Mouse (Mus musculus) CH12.LX (cell line): ENCODE results near the gene Idh1.

Experiments
- CTCF ChIP-seq, 2 experiments: IDR thresholded peaks in 1 of 2; conservative IDR thresholded peaks in 1 of 2; 2 replicates each; pipeline ENCODE4 v1.5.1; 2011 to 2012; ENCODE audit warnings: low read depth in 2 of 2, low read length in 2 of 2, improper control_type of control experiment in 1 of 2, inconsistent platforms in 1 of 2, mild to moderate bottlenecking in 1 of 2, moderate library complexity in 1 of 2
- EP300 ChIP-seq: IDR thresholded peaks from 2 replicates; pipeline ENCODE4 v1.6.1; 2011; ENCODE audit warnings: low read length, improper control_type of control experiment
- MAFK ChIP-seq: IDR thresholded peaks from 2 replicates; pipeline ENCODE4 v1.6.1; 2011; ENCODE audit warnings: low read length, improper control_type of control experiment; ENCODE audit not compliant: insufficient replicate concordance
- MYC ChIP-seq: IDR thresholded peaks from 2 replicates; pipeline ENCODE4 v1.6.1; 2011; ENCODE audit warnings: low read depth, mild to moderate bottlenecking, improper control_type of control experiment, low read length
- POLR2A ChIP-seq: IDR thresholded peaks from 2 replicates; pipeline ENCODE4 v1.6.1; 2011; ENCODE audit warnings: low read depth, mild to moderate bottlenecking, improper control_type of control experiment, low read length

DNA sequence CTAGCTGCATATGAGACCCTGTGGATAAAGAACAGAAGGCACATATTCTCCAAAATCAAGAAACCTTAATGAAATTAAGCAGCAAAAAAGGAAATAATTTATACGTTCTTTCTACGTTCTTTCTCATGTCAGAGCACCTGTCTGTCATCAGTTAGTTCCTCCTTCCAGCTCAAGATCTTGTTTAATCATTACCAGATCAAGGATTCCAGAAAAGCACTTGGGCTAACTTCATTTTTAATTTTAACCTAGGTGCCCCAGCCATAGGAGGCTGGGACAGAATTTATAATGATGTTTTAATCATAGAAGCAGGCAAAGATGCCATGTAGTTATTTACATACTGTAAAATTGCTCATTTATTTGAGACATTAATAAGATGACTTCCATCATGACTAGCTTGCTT lies 41.5 kb downstream of the Idh1 start:
- no peak for TF ChIP-seq EP300
- TF ChIP-seq CTCF (conservative IDR thresholded peaks at IDR 0.05 in 1 of 2, IDR thresholded peaks at IDR 0.05 in 1 of 2; ENCODE audit: low read depth in 2 of 2, low read length in 2 of 2) = no peak
- TF ChIP-seq POLR2A = no peak
- TF ChIP-seq MYC = no peak
- no peak for TF ChIP-seq MAFK
